In the genomic region with DNA sequence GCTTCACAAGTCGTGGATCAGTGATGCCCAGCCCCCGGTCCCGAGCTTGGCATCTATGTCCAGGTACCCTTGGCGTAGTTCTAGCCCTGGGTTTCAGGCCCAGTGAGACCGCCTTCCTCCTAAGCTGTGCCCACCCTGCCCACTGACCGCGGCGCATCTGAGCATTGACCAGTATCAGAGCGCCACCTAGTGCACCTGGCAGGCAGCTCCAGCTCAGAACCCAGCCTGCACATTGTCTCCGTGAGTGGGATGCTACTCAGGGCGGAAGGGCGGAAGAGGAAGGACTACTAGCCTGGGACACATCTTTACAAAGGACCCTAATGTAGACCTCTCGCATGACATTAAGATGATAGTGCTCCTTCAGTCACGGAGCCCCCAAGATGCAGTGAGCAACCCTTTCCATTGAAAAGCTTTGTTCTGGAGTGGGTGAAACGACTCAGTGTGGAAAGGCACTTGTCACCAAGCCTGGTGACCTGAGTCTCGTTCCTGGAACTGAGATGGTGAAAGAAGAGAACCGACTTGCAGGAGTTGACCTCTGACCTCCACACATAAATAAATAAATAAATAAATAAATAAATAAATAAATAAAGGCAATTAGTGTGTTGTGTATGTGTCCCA, we compare ENCODE assay signal across 8 mouse cellular contexts. TPM values are rescaled to one million over a fixed set of nuclear protein-coding genes. Genes with fewer than 3 reads are reported as not detected.
DNase-seq lines count a peak whose midpoint lies in the region; ATAC-seq and TF ChIP-seq lines count a peak whose summit lies in the region.

No protein-coding gene starts in this region.

- intact Hi-C loops in gastrocnemius, postnatal 14 days (cut with DNase I; ENCODE audit: low total_unique reads), result loop anchor here (5.0 kb wide), 2 partner anchors 367 to 527 kb away; no protein-coding TSS in a partner anchor
- intact Hi-C loops in left cerebral cortex, adult 2 months (cut with DNase I), result loop anchor here (1.0 to 5.0 kb wide), 6 partner anchors 70 to 532 kb away; partner anchors contain the start of gene Aatf

- DNase-seq in ZHBTc4 (ENCODE audit: low read depth, low spot score), result peak; percentile 78
- DNase-seq in gastrocnemius, postnatal 14 days, result peak; percentile 55
- peak; percentile 53 for DNase-seq in induced T-regulatory cell, adult 2 months (ENCODE audit: low read depth)
- DNase-seq in left cerebral cortex, adult 2 months (ENCODE audit: extremely low spot score in 1 of 2, low spot score in 2 of 2), result peak; percentile 73 to 84
- DNase-seq in right cerebral cortex, postnatal 4 days, result peak; percentile 89

- TF ChIP-seq CTCF in left cerebral cortex, adult 2 months (IDR thresholded peaks at IDR 0.05), result peak; percentile 94

- peak; percentile 89 for ATAC-seq in common myeloid progenitor, adult 5-6 weeks (replicated peaks; ENCODE audit: low read depth, poor library complexity, severe bottlenecking)
- ATAC-seq in megakaryocyte progenitor cell, adult 5-6 weeks (replicated peaks; ENCODE audit: poor library complexity), result peak; percentile 90
- ATAC-seq in activated CD4-positive, CD25-positive, alpha-beta regulatory T cell, adult 4 months, result no peak

- H3K4me3 ChIP-seq in left cerebral cortex, adult 2 months, result peak overlapping the region; percentile 32; the same call in 1 of the 2 replicates

- H3K27ac ChIP-seq in left cerebral cortex, adult 2 months, result no peak overlapping the region

RNA-seq across cellular contexts. Expression of gene Mrm1, which starts 24.7 kb away (rescaled TPM):
- total RNA-seq in common myeloid progenitor, adult 5-6 weeks (2017), result 7.0 and 12.7 TPM in 2 replicates
- 1 to 10 TPM; 4.3 to 4.9 TPM for total RNA-seq in gastrocnemius, postnatal 14 days (2021)
- 10 to 100 TPM; 14.4 to 18.2 TPM for total RNA-seq in left cerebral cortex, adult 2 months (2021)
- 6.9 and 7.6 TPM in 2 replicates for total RNA-seq in megakaryocyte progenitor cell, adult 5-6 weeks (2015)
- 5.2 and 7.8 TPM in 2 replicates for total RNA-seq in megakaryocyte progenitor cell, adult 5-6 weeks (2017)
- polyA plus RNA-seq in activated CD4-positive, CD25-positive, alpha-beta regulatory T cell, adult 4 months (2017; shearing (Covaris generic)), result 1 to 10 TPM; 7.5 to 7.6 TPM

RNA-seq across cellular contexts. Expression of gene Dhrs11, which starts 34.2 kb away (rescaled TPM):
- 17.1 and 18.4 TPM in 2 replicates for total RNA-seq in common myeloid progenitor, adult 5-6 weeks (2017)
- 10 to 100 TPM; 22.5 to 37.6 TPM for total RNA-seq in gastrocnemius, postnatal 14 days (2021)
- 1 to 10 TPM; 7.2 to 7.8 TPM for total RNA-seq in left cerebral cortex, adult 2 months (2021)
- total RNA-seq in megakaryocyte progenitor cell, adult 5-6 weeks (2015), result 21.0 and 23.1 TPM in 2 replicates
- total RNA-seq in megakaryocyte progenitor cell, adult 5-6 weeks (2017), result 14.7 and 20.1 TPM in 2 replicates
- polyA plus RNA-seq in activated CD4-positive, CD25-positive, alpha-beta regulatory T cell, adult 4 months (2017; shearing (Covaris generic)), result 1 to 10 TPM; 9.0 to 9.1 TPM
